Mouse (Mus musculus): ENCODE measurements at regions not wholly inside any gene's neighbourhood (a gene's known extent, or its start where the extent isn't known, plus 50 kb on each side); places are given as distances from the start of the nearest gene placed in this dataset.

DNA sequence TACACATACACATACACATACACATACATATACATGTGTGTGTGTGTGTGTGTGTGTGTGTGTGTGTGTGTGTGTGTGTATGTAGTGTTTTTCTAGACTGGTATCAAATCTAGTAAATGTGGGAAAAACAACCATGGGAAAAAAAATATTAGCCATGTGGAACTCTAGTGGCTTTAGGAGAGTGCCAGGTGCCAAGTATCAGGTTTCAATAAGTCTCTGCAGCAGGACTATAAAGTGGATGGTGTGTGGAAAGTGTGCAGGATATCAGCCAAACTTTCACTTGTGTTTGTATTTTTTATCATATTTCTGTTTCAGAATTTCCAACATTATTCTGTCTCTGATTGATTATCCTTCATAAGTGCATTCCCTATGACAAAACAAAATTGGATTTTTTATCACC, 653.3 kb upstream of the Fam98a start:
- no peak for DNase-seq (ENCODE audit: low spot score in 2 of 2)

DNA sequence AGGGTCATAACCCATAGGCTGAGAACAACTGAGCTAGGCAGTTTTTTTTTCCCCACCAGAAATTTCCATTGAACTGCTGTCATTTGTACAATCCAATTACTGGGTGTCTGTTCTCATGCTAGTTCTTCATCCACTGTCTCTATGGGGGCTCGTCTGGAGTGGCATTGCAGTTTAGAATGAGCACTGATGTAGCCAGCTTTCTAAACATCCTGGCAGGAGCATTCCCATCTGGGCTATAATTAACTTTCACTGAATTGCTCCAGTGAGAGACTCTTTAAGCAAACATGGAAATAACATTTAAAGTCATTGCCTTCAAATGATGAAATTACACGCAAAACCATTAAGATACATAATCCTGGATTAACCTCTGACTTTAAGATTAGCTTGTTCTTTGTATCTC, 633.1 kb upstream of the Fam98a start:
- no peak for DNase-seq (ENCODE audit: low spot score in 2 of 2)

DNA sequence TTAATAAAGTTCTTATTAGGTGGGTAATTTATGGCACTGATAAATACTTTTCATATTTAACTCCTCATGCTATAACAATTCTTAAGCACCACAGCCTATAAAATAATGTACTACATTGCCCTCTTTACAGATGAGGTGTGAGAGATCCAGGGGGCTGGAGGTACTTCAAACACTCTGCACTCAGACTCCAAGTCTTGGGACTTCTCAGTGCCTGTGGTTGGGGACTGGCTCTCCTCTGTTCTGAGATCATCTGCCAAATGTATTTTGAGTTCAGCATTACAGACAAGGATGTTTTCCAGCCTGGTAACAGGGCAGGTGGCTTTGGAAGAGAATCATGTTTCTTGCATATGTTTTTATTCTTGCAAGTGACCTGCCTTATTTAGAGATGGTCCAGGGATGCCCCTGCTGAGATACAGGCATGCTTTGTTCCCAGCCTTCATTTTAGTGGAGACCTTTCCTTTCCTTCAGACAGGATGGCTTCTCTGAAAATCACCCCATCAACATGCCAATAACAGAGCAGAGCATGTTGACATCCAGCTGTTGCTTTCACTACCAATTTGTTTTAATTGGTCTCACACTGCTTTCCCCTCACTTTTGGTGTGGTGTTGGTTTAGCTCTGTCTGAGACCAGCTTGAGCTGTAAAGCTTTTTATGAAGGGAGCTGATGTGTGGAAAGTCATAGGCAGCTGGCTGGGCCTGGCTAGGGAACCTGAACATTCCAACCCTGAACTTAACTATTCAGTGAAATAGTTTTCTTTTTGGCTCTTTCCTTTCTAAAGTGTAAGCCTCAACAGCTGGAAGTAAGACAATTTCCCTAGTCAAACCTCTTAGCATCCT, 585.1 kb upstream of the Fam98a start:
- no peak for DNase-seq (ENCODE audit: low spot score in 2 of 2)

DNA sequence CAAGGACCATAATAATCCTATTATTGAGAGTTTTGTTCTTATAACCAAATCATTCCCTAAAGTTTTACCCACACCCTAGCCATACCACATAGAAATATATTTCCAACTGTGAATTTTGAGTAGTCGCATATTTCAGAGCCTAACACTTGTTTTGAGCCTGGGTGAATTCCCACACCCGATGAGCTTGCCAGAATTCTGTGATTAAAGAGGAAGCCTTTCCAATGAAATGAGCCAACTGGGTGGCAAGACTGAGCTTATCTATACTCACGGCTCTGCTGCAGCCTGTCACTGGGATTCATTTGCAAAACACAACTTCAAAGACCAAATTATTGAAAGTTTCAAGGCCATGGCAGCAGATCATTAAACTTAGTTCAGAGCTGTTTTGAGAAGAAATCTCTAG, 582.3 kb upstream of the Fam98a start:
- DNase-seq (ENCODE audit: low spot score in 2 of 2): no peak

DNA sequence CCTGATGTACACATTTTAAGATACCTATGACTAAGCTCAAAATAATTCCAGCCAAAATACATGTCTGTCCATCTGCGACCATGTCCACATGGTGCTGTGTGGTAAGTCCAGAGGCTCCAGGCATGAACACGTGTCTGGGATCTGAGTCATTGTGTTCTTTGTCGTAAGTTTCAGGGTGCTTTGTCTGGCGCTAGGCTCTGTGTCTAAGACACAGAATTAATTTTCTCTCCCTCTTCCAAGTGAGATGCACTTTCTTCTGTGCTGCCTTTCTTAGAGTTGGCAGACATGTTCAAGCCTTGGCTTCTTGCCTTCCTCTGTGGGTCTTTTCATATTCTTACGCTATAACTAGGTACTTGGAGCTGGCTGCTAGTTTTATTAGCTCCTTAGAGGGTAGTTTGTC, 573.5 kb upstream of the Fam98a start:
- DNase-seq (ENCODE audit: low spot score in 2 of 2): no peak

DNA sequence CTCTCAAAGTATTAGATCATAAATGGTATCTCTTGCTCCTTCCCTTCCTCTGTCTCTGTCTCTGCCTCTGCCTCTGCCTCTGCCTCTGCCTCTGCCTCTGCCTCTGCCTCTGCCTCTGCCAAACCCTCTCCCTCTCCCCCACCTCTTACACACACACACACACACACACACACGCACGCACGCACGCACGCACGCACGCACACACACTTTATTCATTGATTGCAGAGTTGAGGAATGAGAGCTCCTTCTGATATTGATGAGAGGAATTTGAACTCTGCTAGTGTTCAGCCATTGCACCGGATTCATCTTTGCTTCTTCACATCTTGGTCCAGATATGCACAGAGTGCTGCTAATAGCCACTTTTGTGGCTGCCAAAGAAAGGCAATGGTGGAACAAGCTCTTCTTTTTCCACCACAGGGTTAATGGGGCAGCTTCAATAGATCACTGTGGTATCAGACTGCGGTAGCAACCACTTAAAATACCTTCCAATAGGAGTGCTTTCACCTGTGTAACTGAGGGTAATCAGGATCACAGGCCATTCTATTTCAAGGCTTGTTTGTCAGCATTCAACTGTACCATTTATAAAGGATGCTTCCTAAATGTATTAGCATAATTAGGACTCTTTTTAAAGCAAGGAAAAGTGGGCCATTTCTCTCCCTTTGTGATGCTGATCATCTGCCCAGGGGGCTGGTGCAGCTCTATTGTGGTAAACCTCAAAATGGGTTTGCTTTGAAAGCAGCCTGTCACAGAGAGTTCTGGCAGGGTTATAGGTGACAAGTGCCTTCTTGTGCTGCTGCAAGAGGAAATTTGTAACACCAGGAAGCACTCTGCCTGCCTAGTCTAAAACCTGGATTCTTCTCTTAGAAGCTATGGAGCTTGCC, 559.8 kb upstream of the Fam98a start:
- DNase-seq (ENCODE audit: low spot score in 2 of 2): no peak

DNA sequence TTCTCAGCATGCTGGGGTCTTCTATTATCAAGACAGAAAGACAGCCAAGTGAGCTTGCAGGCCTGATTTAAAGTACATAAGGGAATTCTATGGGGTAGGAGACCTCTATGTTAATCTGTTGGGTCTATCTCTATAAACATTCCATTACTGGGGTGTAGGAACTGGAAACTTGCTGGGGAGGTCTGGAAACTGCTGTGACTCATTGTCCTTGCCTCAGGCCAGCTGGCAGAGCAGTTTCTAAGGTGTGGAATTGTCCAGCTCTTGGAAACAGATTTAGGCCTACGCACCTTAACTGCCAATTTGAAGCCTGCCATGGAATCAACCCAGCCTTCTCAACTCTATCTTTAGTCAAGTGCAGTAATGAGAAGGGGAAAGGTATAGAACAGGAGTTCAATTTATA, 559.1 kb upstream of the Fam98a start:
- no peak for DNase-seq (ENCODE audit: low spot score in 2 of 2)

DNA sequence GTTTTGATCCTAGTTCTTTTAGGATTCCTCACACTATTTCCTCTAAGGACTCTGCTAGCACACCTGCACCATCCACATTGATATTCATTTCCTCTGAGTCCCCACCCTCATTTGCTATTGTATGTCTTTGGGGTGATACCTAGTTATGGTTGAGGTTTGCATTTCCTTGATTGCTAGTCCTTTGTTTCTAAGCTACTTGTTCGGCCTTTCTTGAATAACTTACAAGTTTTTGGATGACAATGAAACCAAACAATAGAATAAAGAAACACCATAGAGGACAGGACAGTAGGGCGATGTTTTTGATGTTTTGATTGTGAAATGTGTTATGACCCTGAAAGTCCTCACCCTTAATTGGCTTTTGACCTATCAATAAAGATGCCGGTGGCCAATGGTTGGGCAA, 531.8 kb upstream of the Fam98a start:
- no peak for DNase-seq (ENCODE audit: low spot score in 2 of 2)

DNA sequence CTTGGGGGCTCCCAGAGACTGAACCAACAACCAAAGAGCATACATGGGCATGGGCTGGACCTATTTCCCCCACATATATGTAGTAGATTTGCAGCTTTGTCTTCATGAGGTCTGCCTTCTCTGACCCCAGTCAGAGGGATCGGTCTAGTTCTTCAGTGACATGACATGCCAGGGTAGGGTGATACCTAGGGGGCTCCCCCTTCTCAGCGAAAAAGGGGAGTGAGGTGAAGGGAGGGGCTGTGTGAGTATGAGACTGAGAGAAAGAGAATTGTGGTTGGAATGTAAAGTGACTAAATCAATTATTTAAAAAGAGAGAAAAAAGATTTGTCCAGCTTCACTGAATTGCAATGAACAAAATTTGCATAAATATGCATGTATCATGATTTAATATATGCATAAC, 530.0 kb upstream of the Fam98a start:
- no peak for DNase-seq (ENCODE audit: low spot score in 2 of 2)

DNA sequence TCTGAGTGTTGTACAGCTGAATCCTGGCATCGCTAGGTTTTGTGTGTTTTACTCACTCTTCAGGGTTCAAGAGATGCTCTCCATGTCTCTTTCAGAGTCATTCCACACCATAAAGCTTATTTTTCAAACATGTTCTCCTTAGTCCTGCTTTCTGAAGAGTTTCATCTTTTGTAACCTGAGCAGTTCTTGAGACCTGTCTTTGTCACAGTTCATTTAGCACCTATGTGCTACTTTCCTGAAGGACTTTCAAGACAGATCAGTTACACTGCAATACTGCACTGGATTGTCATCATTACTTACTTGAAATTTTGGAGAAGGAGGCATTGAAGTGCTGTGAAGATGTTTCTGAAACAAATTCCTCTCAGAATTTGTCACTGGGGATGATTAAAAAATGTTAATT, 494.7 kb upstream of the Fam98a start:
- DNase-seq (ENCODE audit: low spot score in 2 of 2): no peak

DNA sequence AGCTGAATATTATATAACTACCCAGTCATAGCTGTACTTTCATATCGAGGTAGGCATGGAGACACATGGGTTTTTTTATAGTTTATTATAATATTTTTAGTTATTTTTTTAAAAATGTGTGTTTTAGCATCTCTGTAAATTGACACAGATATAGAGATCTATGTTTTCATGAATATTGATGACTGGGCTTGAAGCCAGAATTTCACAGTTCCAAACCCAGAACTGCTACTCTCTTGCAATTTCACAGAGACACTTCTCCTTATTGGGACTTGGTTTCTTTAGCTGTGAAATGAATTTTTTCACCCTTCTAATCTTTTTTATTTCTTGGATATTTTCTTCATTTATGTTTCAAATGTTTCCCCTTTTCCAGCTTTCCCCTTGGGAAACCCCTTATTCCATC, 481.0 kb upstream of the Fam98a start:
- DNase-seq (ENCODE audit: low spot score in 2 of 2): no peak

DNA sequence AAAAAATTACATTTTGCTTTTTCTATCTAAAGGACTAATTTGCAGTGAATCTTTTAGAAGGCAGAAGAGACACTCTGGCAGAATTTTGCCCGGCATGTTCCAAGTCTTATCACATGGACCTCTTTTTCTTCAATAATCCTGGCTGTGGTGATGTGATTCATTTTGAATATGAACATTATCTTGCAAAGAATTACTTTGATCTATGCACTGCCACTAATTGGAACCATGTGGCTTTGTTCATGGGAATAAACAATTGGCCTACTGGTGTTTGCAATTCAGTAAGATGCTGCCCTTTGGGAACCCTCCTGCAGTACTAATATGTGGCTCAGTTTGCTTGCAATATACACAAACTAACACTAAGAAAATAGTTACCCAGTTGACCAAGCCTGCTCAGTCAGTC, 456.3 kb upstream of the Fam98a start:
- DNase-seq (ENCODE audit: low spot score in 2 of 2): no peak

DNA sequence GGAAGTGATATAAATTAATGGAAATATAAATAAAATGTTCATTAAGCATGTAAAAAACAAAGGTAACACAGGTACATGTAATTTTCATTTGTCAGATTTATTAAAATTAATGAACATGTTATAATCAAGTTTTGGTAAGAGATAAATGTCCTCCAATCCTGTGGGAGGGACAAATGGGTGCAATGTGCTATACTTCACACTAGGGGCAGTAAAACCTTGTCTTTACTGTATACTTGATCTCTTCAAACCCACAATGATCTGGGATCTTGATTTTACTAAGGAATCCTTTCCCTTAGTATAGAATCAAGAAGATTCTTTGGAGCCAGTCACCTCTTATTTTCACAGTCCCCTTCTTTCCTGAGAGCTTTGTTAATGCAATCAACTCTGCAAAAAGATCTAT, 451.1 kb upstream of the Fam98a start:
- no peak for DNase-seq (ENCODE audit: low spot score in 2 of 2)

DNA sequence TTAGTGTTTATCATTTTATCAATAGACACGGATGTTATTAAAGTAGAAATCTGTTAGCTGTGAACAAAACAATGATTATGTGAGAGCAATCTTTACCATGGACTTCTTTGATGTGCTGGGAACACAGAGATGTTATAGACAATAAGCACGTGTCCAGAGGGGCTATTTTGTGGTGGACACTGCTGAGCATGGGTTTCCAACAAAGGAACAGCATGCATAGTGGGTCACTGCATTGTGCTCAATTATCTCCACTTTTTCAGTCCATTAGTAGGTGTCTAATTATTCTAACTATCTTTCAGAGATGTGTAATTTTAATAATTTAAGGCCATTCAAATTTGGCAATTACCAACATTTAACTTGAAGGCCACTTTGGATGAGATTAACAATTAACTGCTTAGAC, 409.6 kb upstream of the Fam98a start:
- DNase-seq (ENCODE audit: low spot score in 2 of 2): no peak

DNA sequence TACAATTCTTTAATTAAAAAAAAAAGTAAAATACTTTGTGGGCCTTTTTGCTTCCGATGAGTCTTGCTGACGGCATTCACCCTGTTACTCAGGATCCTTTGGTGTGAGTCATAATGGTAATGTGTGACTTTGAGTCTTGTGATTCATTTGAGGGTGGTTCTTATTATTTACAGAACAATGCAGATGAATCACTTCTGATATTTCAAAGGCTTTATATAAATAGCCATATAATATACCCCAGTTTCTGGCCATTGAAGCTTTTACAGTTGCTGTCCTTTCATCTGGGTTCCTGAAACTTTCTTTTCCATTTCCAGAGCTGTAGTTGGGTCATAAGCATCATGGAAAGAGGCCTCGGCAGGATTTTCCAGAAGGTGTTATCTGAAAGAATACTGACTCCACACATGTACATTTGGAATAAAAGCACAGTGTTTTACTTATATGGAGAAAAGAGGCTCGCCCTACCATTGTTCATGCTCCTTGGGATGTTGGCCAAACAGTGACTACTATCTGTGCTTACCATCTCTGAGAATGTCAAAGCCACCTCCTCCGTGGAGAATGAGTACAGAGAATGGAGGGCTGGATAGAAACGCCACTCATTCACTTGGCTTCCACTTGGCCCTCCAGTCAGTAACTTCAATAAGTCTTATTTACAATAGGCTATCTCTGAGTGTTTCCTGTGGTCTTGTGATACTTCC, 385.1 kb upstream of the Fam98a start:
- DNase-seq (ENCODE audit: low spot score in 2 of 2): no peak

DNA sequence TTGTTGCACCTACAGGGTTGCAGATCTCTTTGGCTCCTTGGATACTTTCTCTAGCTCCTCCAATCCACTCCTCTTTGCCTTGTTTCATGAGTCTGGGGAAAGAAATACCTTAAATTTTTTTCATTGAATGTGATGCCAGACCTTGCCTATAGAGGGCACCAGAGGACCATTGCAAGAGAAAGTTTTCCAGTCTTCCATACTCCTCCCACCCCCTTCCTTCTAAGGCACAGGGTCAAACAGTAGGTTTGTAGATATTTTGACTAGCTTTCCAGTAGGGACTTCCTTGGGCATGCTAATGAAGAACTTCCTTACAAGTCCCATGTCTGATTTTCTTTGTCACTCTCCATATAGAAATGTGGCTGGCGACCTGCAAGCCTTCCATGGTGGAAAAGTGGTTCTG, 379.3 kb upstream of the Fam98a start:
- DNase-seq (ENCODE audit: low spot score in 2 of 2): no peak

DNA sequence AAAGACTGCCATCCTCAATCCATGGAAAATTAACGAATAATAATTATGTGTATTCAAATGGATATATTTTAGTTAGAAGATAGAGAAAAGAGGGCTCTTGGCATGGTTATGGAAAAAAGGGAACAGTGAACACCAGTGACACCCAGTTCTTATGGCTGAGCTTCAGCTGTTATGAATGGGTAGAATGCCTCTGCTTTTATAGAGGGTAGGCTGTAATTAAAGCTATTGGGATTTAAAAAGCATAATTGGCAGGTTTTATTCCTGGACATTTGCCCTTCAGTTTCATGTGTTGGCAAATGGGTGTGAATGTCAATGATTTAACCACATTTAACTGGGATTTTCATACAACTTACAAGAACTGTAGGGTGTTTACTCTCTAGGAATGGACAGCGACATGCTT, 368.5 kb upstream of the Fam98a start:
- no peak for DNase-seq (ENCODE audit: low spot score in 2 of 2)

DNA sequence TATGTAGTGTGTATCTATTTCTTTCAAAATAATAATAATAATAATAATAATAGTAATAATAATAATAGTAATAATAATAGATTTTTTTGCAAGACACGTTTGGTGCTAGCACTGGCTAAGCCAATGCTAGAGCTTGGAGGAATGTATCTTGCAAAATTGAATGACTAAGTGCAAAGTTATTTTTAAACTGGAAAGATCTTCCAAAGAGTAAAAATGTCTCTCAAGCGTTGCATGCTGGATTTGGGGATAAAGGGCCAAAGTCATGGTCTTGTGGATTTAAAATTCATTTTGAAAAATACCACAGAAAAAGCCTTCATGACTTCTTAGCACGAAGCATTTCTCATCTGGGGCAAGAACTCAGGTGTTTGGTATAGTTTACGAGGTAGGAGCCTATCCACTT, 365.3 kb upstream of the Fam98a start:
- DNase-seq (ENCODE audit: low spot score in 2 of 2): no peak

DNA sequence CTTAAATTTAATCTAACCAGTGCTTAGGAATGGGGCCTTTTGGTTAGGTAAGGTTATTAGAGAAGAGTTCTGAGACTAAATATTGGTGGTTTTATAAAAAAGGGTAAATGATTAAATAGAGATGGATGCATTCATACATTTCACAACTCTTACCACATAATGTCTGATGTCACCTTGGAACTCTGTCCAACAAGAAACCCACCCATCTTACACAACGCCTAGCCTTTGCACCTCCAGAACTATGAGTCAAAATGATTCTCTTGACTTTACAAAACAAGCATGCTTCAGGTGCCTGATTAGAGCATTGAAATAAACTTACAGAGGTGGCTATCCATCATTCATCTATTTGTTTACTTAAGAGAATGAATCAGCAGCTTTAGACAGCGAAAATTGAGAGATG, 364.8 kb upstream of the Fam98a start:
- no peak for DNase-seq (ENCODE audit: low spot score in 2 of 2)

DNA sequence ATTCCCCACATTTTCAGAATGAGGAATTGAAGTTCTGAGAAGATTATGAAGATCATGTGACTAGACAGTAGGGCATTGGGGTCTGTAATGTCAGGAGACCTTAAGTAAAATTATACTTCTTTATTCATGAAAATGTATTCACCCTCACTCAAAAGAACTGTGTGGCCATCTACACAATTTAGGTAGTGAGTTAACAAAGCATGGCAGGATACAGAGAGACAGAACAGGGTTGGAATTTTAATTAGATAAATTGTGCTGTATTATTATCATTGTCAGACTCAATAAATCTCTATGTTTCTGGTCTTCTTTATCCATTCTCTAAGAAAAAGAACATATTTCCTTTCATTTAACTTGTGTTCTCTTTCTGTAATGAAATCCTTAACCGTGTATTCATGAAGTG, 363.5 kb upstream of the Fam98a start:
- DNase-seq (ENCODE audit: low spot score in 2 of 2): no peak

DNA sequence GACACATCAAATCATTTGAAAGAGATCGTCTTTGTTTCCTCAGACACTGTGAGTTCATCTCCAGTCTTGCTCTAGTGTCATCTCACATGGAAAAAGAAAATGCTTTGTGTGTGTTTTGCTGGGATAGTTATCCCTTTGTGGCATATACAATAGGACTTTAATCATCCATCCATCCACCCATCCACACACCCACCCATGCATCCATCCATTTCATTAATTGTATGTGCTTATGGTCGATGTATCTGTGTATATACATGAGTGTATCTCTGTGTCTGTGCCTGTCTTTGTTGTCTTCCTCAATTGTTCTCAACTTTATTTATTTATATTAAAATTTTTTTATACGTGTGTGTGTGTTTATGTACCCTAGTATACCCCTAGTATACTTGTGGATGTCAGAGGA, 355.3 kb upstream of the Fam98a start:
- no peak for DNase-seq (ENCODE audit: low spot score in 2 of 2)

DNA sequence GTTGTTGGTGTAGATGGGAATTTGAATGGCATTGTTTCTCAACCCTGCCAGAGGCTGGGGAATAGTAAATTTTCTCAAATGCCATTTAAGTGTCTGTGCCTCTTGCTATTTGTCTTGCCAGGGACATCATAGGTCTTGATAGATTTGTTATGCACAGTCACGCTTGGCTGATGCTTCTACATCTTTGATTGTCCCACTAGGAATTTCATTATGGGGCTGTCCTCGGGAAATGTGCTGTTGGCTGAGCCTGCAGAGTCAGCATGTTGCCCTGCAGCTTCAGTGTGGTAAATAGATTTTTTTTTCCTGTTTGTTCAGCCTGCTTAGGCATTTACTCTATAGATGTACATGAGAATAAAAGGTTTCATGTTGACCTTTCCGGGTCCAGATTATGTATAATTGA, 354.9 kb upstream of the Fam98a start:
- DNase-seq (ENCODE audit: low spot score in 2 of 2): no peak

DNA sequence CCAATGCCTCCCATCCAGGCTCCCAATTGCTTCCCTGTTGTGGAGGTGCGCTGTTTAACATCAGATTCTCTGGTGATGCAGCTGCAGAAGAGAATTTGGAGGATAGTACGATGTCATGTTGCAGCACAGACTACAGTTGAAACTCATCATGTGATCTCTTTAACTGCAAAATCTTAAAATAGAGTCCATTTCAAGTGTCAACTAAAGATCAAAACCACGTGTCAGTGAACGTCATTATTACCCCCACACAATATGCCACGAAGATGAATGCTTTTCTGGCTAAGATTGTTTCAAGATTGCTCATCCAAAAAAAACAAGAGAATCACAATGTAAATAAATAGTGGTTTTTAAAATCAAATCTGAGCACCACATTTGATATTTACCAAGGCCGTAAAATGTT, 343.7 kb upstream of the Fam98a start:
- no peak for DNase-seq (ENCODE audit: low spot score in 2 of 2)

Data from spleen, postnatal 4 days (tissue).